Mouse (Mus musculus) ES-E14 (cell line): ENCODE data around the gene Papolg. TPM values are rescaled to one million over a fixed set of nuclear protein-coding genes. Genes with fewer than 3 reads are reported as not detected.
"Not testable (repeated sequence)": the region's sequence is repeated elsewhere in the genome, so short reads cannot be mapped to it uniquely, and the experiment has no call there.

Experiments
- DNase-seq: peaks from one replicate; pipeline ENCODE4 v3.0.0-alpha.2; 2013; ENCODE audit warnings: low read depth, low spot score
- H3K27ac ChIP-seq: 2 replicates; pipeline ENCODE4 v1.5.1; 2012; ENCODE audit warnings: low read depth, mild to moderate bottlenecking, low read length, moderate library complexity, mixed read lengths; ENCODE audit not compliant: poor library complexity, insufficient read depth, severe bottlenecking
- H3K36me3 ChIP-seq: 2 replicates; pipeline ENCODE4 v1.6.1; 2012; ENCODE audit warnings: mild to moderate bottlenecking, low read length, moderate library complexity, mixed read lengths; ENCODE audit not compliant: control insufficient read depth, poor library complexity, insufficient read depth, severe bottlenecking
- H3K4me1 ChIP-seq, 2 experiments: fragments of 150-350 bp in 1 of 2; sonication (generic) in 1 of 2; 2 replicates each; pipeline ENCODE4 v1.6.1; 2012; ENCODE audit warnings: low read length in 2 of 2, mild to moderate bottlenecking in 1 of 2, mixed read lengths in 1 of 2; ENCODE audit not compliant: control insufficient read depth in 2 of 2, insufficient read depth in 2 of 2, poor library complexity in 1 of 2
- H3K4me3 ChIP-seq, 2 experiments: fragments of 150-350 bp in 1 of 2; sonication (generic) in 1 of 2; 2 replicates each; pipeline ENCODE4 v1.5.1; 2012; ENCODE audit warnings: low read length in 2 of 2, low read depth in 1 of 2, mild to moderate bottlenecking in 1 of 2, mixed read lengths in 1 of 2; ENCODE audit not compliant: insufficient read depth in 1 of 2, poor library complexity in 1 of 2, severe bottlenecking in 1 of 2
- H3K9ac ChIP-seq: 2 replicates; pipeline ENCODE4 v1.6.1; 2012; ENCODE audit warnings: low read depth, mild to moderate bottlenecking, low read length, mixed read lengths; ENCODE audit not compliant: poor library complexity, insufficient read depth, severe bottlenecking
- H3K9me3 ChIP-seq: fragments of 150-350 bp; sonication (generic); 2 replicates; pipeline ENCODE4 v1.6.1; 2012; ENCODE audit warnings: low read depth, mild to moderate bottlenecking, low read length; ENCODE audit not compliant: control insufficient read depth, insufficient read depth
- CHD2 ChIP-seq: IDR thresholded peaks from 2 replicates; pipeline ENCODE4 v1.6.1; 2014; ENCODE audit warnings: mild to moderate bottlenecking, low read depth, low read length, inconsistent platforms
- HCFC1 ChIP-seq: IDR thresholded peaks from 2 replicates; pipeline ENCODE4 v1.6.1; 2012; ENCODE audit warnings: low read length, inconsistent platforms, borderline replicate concordance; ENCODE audit not compliant: insufficient read depth
- MAFK ChIP-seq: IDR thresholded peaks from 2 replicates; pipeline ENCODE4 v1.6.1; 2014; ENCODE audit warnings: mild to moderate bottlenecking, low read depth, low read length, inconsistent platforms; ENCODE audit not compliant: insufficient read depth
- ZC3H11A ChIP-seq: IDR thresholded peaks from 2 replicates; pipeline ENCODE4 v1.6.1; 2012; ENCODE audit warnings: low read depth, mild to moderate bottlenecking, inconsistent platforms, low read length, borderline replicate concordance
- ZNF384 ChIP-seq: IDR thresholded peaks from 2 replicates; pipeline ENCODE4 v1.6.1; 2012; ENCODE audit warnings: low read depth, low read length, inconsistent platforms
- in situ Hi-C, 2 experiments: fragments of 600-800 bp; cut with MboI; formaldehyde crosslinking; loops; one replicate each; pipeline ENCODE4 v1.15.1; 2025; ENCODE audit warnings: low sequenced_read_pairs in 2 of 2, inconsistent platforms in 1 of 2; ENCODE audit not compliant: unreplicated experiment in 2 of 2
- total RNA-seq: library from RNA; depleted of rRNA; stranded (reverse); fragments of 300-350 nt; gene quantifications from 2 replicates; pipeline ENCODE4 v1.2.3, GENCODE M21; 2012; rRNA removed

The Papolg gene
- 11.4 and 14.0 TPM in 2 replicates for total RNA-seq

GRCm38 (mm10) chr11:23895060-23895426 lies at the start of gene Papolg:
Gene Papolg, minus strand, starts transcription at chr11:23895253.
- H3K9ac ChIP-seq, result peak within 1 kb of the TSS; percentile 91
- in situ Hi-C loops, result no loop called here
- DNase-seq, result peak; percentile 94

GRCm38 (mm10) chr11:23928146-23928545 lies 33.1 kb upstream of the Papolg start:
- in situ Hi-C loops, H3K27ac ChIP-seq, H3K9ac ChIP-seq, H3K36me3 ChIP-seq, H3K9me3 ChIP-seq, H3K4me1 ChIP-seq: not testable (repeated sequence)
- peak; percentile 20 for DNase-seq
- H3K4me3 ChIP-seq, result peak overlapping the region in 1 of 2 experiments; percentile 36; a peak in 3 of 4 replicates

More at GRCm38 (mm10) chr11:23895060-23895426, at the start of gene Papolg:
- H3K27ac ChIP-seq, result peak within 1 kb of the TSS; percentile 82
- H3K36me3 ChIP-seq, result no peaks in the 10 kb centered on the region; the same call in 1 of the 2 replicates
- peak within 1 kb of the TSS; percentile 91 to 97 for H3K4me3 ChIP-seq
- TF ChIP-seq ZNF384, result no peak
- H3K9me3 ChIP-seq, result no peaks in the 10 kb centered on the region
- peaks cover 0 to 8% of the 10 kb centered on the region in 2 experiments; a peak in 2 of 4 replicates for H3K4me1 ChIP-seq

GRCm38 (mm10) chr11:23927643-23928042 lies 32.6 kb upstream of the Papolg start:
- H3K4me3 ChIP-seq, result peak overlapping the region; percentile 2 to 36; a peak in 3 of 4 replicates

GRCm38 (mm10) chr11:23913824-23914223 lies 18.8 kb upstream of the Papolg start:
- H3K9me3 ChIP-seq, H3K9ac ChIP-seq, H3K4me3 ChIP-seq, DNase-seq, H3K36me3 ChIP-seq, H3K27ac ChIP-seq, in situ Hi-C loops, H3K4me1 ChIP-seq: not testable (repeated sequence)

More at GRCm38 (mm10) chr11:23927643-23928042, 32.6 kb upstream of the Papolg start:
- Histone ChIP-seq H3K9ac (no peak overlapping the region), H3K9me3 (no peaks in the 10 kb centered on the region), H3K4me1 (peaks cover 0 to 3% of the 10 kb centered on the region in 2 experiments; a peak in 1 of 4 replicates), H3K36me3 (no peaks in the 10 kb centered on the region), H3K27ac (no peak overlapping the region)
- TF ChIP-seq HCFC1, result no peak
- TF ChIP-seq MAFK, result no peak
- TF ChIP-seq CHD2, result no peak
- no peak for TF ChIP-seq ZC3H11A
- TF ChIP-seq ZNF384, result no peak
- in situ Hi-C loops, result no loop called here
- DNase-seq, result no peak

GRCm38 (mm10) chr11:23903909-23904308 lies 8.9 kb upstream of the Papolg start:
- Histone ChIP-seq H3K4me3 (no peak overlapping the region), H3K4me1 (no peaks in the 10 kb centered on the region), H3K9ac (no peak overlapping the region), H3K9me3 (no peaks in the 10 kb centered on the region), H3K27ac (no peak overlapping the region), H3K36me3 (no peaks in the 10 kb centered on the region)
- no peak for DNase-seq
- peak; percentile 94 for TF ChIP-seq ZC3H11A
- TF ChIP-seq CHD2, result no peak
- no peak for TF ChIP-seq MAFK
- TF ChIP-seq HCFC1, result no peak
- TF ChIP-seq ZNF384, result no peak
- in situ Hi-C loops, result no loop called here
